Mouse (Mus musculus) lung, adult 2 months (tissue): Measurements from ENCODE around the gene Slc7a8.

ENCODE experiments used
- CTCF ChIP-seq: fragments of 200-500 bp; IDR thresholded peaks from 2 replicates; pipeline ENCODE4 v1.5.1; 2011; ENCODE audit warnings: mild to moderate bottlenecking, low read length, control low read depth; ENCODE audit not compliant: insufficient read depth
- POLR2A ChIP-seq: fragments of 200-500 bp; IDR thresholded peaks from 2 replicates; pipeline ENCODE4 v1.6.1; 2011; ENCODE audit warnings: low read depth, mild to moderate bottlenecking, control low read depth, low read length, borderline replicate concordance; ENCODE audit errors: extremely low read depth

GRCm38 (mm10) chr14:54793894-54794830 lies 12.4 kb upstream of the Slc7a8 start:
- TF ChIP-seq CTCF (no peak), POLR2A (no peak)
